Mouse (Mus musculus) embryonic stem cell, embryonic (primary cell): ENCODE data around the gene Keap1.

Source experiments
- CTCF ChIA-PET, 4 experiments: fragments of 300-600 bp in 2 of 4; fragments of 350-600 bp in 2 of 4; sonication (Branson Sonifier 250); formaldehyde crosslinking; loops; one replicate each; lab custom pipeline; 2022; ENCODE audit warnings: inconsistent platforms in 2 of 4; lab: Charles Lee
- POLR2A ChIA-PET, 4 experiments: fragments of 300-600 bp in 2 of 4; fragments of 350-600 bp in 2 of 4; sonication (Branson Sonifier 250); formaldehyde crosslinking; loops; one replicate each; lab custom pipeline; 2022; ENCODE audit warnings: antibody characterized with exemption in 4 of 4, inconsistent platforms in 1 of 4; lab: Charles Lee

The Keap1 gene

GRCm38 (mm10) chr9:21204528-21205272 lies 34.5 kb downstream of the Keap1 start:
- ChIA-PET POLR2A (interaction anchor here in 2 of 4 experiments (0.7 to 3.2 kb wide), 33 partner anchors 10 to 327 kb away, joined by 3 to 17 read pairs (median 4); partner anchors contain the start of genes Cdkn2d (in 2 of the 2), Gm38431 (in 2 of the 2), Raver1 (in 2 of the 2) and Icam1 (in 1 of the 2)), CTCF (interaction anchor here (0.5 to 2.8 kb wide), 16 partner anchors 10 to 374 kb away, joined by 3 to 20 read pairs (median 4); partner anchors contain the start of gene Cdkn2d (in 1 of the 4))

GRCm38 (mm10) chr9:21204156-21204527 lies 35.0 kb downstream of the Keap1 start:
- ChIA-PET POLR2A (interaction anchor here in 3 of 4 experiments (0.7 to 3.2 kb wide), 29 partner anchors 9 to 326 kb away, joined by 3 to 17 read pairs (median 5); partner anchors contain the start of genes Cdkn2d (in 2 of the 3), Gm38431 (in 2 of the 3), Raver1 (in 2 of the 3) and Icam1 (in 1 of the 3)), CTCF (interaction anchor here in 3 of 4 experiments (0.5 to 2.1 kb wide), 8 partner anchors 17 to 373 kb away, joined by 3 to 20 read pairs (median 5); no protein-coding TSS in a partner anchor)

DNA sequence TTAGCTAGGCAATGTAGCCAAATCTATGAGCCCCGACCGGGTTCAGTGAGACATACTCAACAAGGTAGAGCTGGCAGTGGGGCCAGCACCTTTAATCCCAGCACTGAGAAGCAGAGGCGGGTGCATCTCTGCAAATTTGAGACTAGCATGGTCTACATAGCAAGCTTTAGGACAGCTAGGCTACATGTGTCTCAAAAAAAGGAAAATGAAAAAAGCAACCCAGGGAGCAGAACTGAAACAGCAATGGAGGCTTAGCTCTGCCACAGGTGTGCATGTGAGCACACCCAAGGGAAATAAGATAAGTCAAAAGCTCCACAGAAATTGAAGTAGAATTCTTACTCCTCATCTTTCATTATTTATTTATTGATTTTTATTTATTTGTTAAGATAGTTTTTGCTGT lies 40.2 kb downstream of the Keap1 start:
- CTCF ChIA-PET, result interaction anchor here in 2 of 4 experiments (0.5 to 2.2 kb wide), 4 partner anchors 10 to 22 kb away, joined by 3 to 6 read pairs (median 4); no protein-coding TSS in a partner anchor
- POLR2A ChIA-PET, result interaction anchor here in 2 of 4 experiments (1.0 to 1.5 kb wide), 4 partner anchors 11 to 75 kb away, joined by 3 read pairs; no protein-coding TSS in a partner anchor

DNA sequence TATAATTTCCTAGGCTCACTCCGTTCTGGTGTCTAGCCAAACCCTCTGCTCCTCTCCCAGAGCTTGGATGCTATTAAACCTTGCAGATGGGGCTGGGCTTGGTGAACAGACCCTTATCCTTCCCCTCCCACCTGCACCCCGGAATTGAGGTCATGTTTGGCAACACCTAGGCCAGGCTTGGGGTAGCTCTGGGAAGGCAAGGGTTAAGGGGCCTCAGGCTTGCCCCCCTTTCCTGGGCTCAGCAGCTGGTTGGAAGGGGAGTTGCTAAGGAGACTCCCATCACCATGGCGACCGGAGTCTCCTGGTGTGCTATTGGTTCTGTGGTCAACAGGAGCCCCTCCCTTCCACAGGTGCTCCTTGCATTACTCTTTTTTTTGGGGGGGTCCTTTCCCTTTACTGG lies 41.2 kb downstream of the Keap1 start:
- POLR2A ChIA-PET, result interaction anchor here in 2 of 4 experiments (0.9 to 1.5 kb wide), 8 partner anchors 12 to 555 kb away, joined by 3 to 4 read pairs (median 3); partner anchors contain the start of gene Ubl5 (in 1 of the 2)
- CTCF ChIA-PET, result interaction anchor here in 2 of 4 experiments (1.3 to 2.2 kb wide), 3 partner anchors 11 to 36 kb away, joined by 3 to 6 read pairs (median 4); no protein-coding TSS in a partner anchor

DNA sequence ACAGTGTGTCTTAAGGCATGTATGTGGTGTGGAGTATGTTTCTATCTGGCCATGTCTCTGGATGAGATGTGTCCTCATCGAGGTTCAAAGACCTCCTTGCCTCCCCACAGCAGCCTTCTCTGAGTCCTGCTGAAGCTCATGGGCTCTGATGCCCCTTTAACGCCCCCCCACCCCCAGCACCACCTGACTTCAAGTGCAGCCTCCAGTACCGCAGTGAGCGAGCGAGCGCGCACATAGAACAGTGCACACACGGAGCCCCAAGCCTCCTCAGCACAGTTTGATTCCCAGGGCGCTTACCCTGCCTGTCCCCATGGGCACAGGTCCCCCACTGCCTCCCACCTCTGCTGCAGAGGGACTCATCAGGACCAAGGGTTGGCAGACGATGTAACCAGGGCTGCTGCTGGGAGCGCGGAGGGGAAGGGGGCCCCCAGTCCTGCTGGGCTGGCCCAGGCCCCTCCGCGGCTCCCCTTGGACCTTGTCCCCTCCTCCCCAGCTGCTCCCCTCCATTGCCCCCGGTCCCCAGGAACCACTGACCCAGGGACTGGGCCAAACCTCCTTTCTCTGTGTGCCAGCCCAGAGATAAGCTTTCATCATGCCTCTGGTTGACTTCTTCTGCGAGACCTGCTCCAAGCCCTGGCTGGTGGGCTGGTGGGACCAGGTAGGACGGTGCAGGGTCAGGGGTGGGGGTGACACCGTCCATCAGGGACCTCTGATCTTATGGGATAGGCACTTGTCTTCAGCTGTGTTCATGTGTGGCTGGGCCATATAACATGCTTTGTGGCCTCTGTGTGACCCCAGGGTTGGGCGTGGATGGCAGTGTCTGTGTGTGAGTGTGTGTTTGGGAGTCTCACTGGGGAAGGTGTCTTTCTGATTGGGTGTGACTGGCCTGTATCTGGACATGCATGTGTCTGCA lies 42.4 kb downstream of the Keap1 start:
- POLR2A ChIA-PET, result interaction anchor here (0.6 to 1.4 kb wide), 8 partner anchors 24 to 238 kb away, joined by 3 to 7 read pairs (median 3); no protein-coding TSS in a partner anchor
- CTCF ChIA-PET, result interaction anchor here in 2 of 4 experiments (0.6 to 1.5 kb wide), 3 partner anchors 23 to 166 kb away, joined by 3 to 4 read pairs (median 3); no protein-coding TSS in a partner anchor

GRCm38 (mm10) chr9:21195736-21196505 lies 43.2 kb downstream of the Keap1 start:
- ChIA-PET POLR2A (interaction anchor here (0.7 to 1.4 kb wide), 5 partner anchors 13 to 238 kb away, joined by 3 to 7 read pairs (median 3); no protein-coding TSS in a partner anchor), CTCF (interaction anchor here in 2 of 4 experiments (0.7 to 2.0 kb wide), 3 partner anchors 25 to 30 kb away, joined by 4 to 10 read pairs (median 4); no protein-coding TSS in a partner anchor)

- ChIA-PET POLR2A (interaction anchor here in 3 of 4 experiments (0.6 to 1.7 kb wide), 9 partner anchors 10 to 349 kb away, joined by 3 to 7 read pairs (median 4); partner anchors contain the start of gene Tmed1 (in 1 of the 3)), CTCF (interaction anchor here in 3 of 4 experiments (0.6 to 2.0 kb wide), 5 partner anchors 17 to 31 kb away, joined by 3 to 10 read pairs (median 4); no protein-coding TSS in a partner anchor)
Measured at GRCm38 (mm10) chr9:21194787-21195493, 44.2 kb downstream of the Keap1 start.

- ChIA-PET POLR2A (interaction anchor here in 3 of 4 experiments (0.7 to 1.7 kb wide), 7 partner anchors 11 to 278 kb away, joined by 3 to 8 read pairs (median 4); no protein-coding TSS in a partner anchor), CTCF (interaction anchor here in 2 of 4 experiments (0.6 to 2.0 kb wide), 6 partner anchors 20 to 111 kb away, joined by 3 to 10 read pairs (median 3); no protein-coding TSS in a partner anchor)
Measured at GRCm38 (mm10) chr9:21193786-21194185, 45.4 kb downstream of the Keap1 start.

- POLR2A ChIA-PET, result interaction anchor here in 2 of 4 experiments (0.6 to 2.5 kb wide), 9 partner anchors 13 to 965 kb away, joined by 3 to 6 read pairs (median 3); partner anchors contain the start of gene Cdkn2d (in 1 of the 2)
- CTCF ChIA-PET, result interaction anchor here (0.6 to 4.0 kb wide), 10 partner anchors 12 to 323 kb away, joined by 3 to 20 read pairs (median 4); no protein-coding TSS in a partner anchor
Measured at GRCm38 (mm10) chr9:21190670-21191069, 48.5 kb downstream of the Keap1 start.

DNA sequence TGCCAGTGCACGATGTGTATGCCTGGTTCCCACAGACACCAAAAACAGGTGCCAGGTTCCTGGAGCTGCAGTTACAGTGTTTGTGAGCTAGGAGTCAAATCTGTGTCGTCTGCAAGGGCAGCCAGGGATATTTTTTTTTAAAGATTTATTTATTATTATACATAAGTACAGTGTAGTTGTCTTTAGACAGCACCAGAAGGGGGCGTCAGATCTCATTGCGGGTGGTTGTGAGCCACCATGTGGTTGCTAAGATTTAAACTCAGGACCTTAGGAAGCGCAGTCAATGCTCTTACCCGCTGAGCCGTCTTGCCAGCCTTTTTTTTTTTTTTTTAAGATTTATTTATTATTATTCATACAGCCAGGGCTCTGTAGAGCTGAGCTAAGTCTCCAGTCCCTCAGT lies 49.3 kb downstream of the Keap1 start:
- ChIA-PET CTCF (interaction anchor here (0.6 to 4.0 kb wide), 14 partner anchors 8 to 322 kb away, joined by 3 to 20 read pairs (median 4); no protein-coding TSS in a partner anchor), POLR2A (interaction anchor here in 2 of 4 experiments (0.6 to 2.5 kb wide), 12 partner anchors 10 to 965 kb away, joined by 3 to 6 read pairs (median 3); partner anchors contain the start of gene Cdkn2d (in 1 of the 2))

DNA sequence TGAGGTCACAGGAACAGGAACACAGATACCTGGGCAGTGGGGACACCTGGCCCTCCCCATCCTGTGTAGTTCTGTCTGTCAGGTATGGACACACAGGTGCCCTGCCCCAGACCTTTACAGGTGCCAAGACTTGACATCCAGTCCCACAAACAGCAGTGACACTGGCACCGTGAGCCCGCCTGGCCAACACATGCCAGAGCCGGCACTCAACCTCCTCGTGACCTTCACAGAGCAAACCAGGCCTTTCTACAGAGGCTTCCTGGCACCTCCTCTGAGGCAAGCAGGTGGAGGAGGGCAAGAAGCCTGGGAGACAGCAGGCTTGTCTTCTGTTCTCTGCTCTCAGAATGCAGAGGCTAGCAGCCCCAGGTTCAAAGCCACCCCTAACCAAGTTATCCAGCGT lies 53.7 kb downstream of the Keap1 start:
- ChIA-PET POLR2A (interaction anchor here in 2 of 4 experiments (0.6 to 1.7 kb wide), 6 partner anchors 12 to 61 kb away, joined by 3 to 5 read pairs (median 3); no protein-coding TSS in a partner anchor), CTCF (interaction anchor here in 1 of 4 experiments (1.3 kb wide), 1 partner anchor 16 kb away, joined by 3 read pairs; no protein-coding TSS in a partner anchor)

DNA sequence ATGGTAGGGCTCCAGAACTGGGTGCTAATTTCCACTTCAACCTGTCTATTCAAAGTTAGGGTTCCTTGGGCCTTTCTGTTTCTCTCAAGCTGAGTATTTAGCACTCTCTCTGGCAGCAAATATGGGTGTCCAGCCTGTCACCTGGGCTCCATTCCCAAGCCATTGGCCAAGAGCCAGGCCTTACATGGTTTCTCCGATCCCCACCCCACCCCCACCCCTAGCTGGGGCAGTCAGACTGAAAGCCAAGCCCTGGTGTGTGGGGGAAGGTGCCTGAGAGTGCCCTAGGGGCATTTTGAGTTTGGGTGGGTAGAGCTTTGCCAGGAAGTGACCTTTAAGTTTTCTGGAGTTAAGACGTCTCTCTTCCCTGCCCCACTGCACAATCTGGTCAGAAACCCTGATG lies 54.4 kb downstream of the Keap1 start:
- ChIA-PET CTCF (interaction anchor here in 2 of 4 experiments (0.7 to 2.7 kb wide), 4 partner anchors 12 to 36 kb away, joined by 3 to 11 read pairs (median 4); no protein-coding TSS in a partner anchor), POLR2A (interaction anchor here in 2 of 4 experiments (0.6 to 3.3 kb wide), 10 partner anchors 12 to 106 kb away, joined by 3 to 13 read pairs (median 4); partner anchors contain the start of gene Cdkn2d (in 1 of the 2))

DNA sequence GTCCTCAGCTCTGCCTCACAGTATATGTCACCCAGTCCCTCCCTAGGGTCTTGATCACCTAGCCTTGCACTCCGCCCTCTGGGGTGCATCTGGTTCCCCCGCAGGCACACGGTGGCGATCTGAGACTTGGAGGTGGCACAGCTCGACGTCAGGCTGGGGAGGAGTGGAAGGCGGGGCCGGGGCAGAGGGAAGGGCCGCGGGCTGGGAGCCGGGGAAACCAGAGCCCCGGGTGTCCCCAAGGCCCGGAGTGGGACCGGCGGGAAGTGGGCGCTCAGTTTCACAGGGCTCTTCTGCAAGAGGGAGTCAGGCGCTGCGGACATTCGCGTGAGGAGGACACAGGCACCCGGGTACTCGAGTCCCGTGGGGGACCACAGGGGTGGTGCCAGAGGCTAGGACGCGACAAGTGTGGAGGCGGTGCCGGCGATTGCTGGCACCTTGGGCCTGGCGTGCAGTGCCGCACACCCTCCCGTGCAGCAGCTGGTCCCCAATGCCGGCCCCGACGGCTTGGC lies 55.2 kb downstream of the Keap1 start:
- POLR2A ChIA-PET, result interaction anchor here in 2 of 4 experiments (0.9 to 3.3 kb wide), 15 partner anchors 11 to 362 kb away, joined by 3 to 13 read pairs (median 4); partner anchors contain the start of genes Carm1 (in 1 of the 2), Cdkn2d (in 1 of the 2), Gm38431 (in 1 of the 2) and Icam1 (in 1 of the 2)

DNA sequence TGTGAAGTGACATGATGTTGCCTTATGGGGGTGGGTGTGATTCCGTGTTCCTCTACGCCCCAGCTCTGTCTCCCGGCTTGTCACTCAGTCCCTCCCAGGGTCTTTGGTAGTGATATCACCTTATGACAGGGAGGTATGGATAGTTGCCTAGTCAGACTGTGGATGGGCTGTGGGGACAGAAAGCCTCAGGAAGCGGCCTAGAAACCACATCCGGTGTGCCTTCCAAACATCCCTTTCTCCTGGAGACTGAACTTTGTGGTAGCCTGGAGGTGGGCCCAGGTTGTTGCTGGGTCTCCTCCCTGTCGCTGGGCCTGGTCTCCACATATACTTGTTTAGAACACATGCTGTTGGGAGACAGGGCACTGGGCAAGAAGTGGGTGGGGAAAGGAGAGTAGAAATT lies 55.7 kb downstream of the Keap1 start:
- POLR2A ChIA-PET, result interaction anchor here in 2 of 4 experiments (0.6 to 3.3 kb wide), 14 partner anchors 12 to 363 kb away, joined by 3 to 13 read pairs (median 4); partner anchors contain the start of genes Carm1 (in 1 of the 2), Gm38431 (in 1 of the 2), Icam1 (in 1 of the 2) and Raver1 (in 1 of the 2)
- CTCF ChIA-PET, result interaction anchor here in 3 of 4 experiments (0.7 to 2.7 kb wide), 6 partner anchors 15 to 358 kb away, joined by 3 to 11 read pairs (median 3); no protein-coding TSS in a partner anchor

More for the DNA sequence above, 55.2 kb downstream of the Keap1 start:
- CTCF ChIA-PET, result interaction anchor here in 3 of 4 experiments (0.7 to 2.7 kb wide), 6 partner anchors 12 to 306 kb away, joined by 3 to 11 read pairs (median 4); no protein-coding TSS in a partner anchor
